Mouse (Mus musculus): ENCODE measurements around the gene Eif2ak3. TPM values are rescaled to one million over a fixed set of nuclear protein-coding genes. Genes with fewer than 3 reads are reported as not detected.

The Eif2ak3 gene
- 8.4 and 9.6 TPM in 2 replicates for polyA plus RNA-seq (2015; fragmentation: Nextera tagmentation; extraction: Ambion mirVana)

DNA sequence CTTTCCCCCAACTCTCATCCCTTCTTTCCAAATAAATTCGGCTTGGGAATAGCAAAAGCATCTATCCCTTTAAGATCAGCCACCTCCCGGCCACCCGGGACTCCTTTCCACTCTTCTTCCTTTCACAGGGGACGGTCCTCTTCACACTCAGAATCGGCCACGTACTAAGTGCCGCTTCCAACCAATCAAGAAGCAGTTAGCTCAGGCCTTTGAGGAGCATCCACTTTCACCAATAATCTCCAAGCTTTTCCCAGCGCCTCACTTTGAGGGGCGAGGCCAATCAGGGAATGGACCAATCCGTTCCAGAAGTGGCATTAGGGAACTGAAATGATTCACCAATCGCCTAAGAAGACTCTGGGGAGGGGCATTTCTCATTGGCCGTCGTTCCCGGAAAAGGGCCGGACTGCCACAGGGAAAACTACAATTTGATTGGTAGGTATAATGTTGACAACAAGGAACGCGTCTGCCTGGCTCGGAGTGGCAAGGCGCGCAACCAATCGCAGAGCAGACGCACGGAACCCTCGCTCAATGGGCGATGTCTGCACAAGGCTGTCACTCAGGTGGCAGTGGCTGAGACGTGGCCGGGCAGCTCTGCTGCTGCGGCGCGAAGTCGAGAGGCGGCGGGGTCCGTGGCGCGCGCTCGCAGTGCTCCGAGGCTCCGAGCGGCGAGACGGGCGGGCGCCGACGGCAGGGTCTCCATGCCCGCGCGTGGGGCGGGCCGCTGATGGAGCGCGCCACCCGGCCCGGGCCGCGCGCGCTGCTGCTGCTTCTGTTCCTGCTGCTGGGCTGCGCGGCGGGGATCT, at the start of gene Eif2ak3:
TSS of gene Eif2ak3 (plus strand) at position 514 of the 803 bp plus-strand sequence.
- Histone ChIP-seq H3K36me3 (ENCODE audit: control insufficient read depth, insufficient read depth) (no peaks in the 10 kb centered on the region), H3K27me3 (replicated peaks; ENCODE audit: control insufficient read depth, insufficient read depth, low read length) (no peaks in the 10 kb centered on the region), H3K9ac (ENCODE audit: low read depth, low read length) (peak within 1 kb of the TSS; percentile 85), H3K4me2 (replicated peaks; ENCODE audit: low read depth) (peak within 1 kb of the TSS; percentile 89), H3K4me3 (ENCODE audit: low read depth, low read length) (peak within 1 kb of the TSS; percentile 86), H3K9me3 (ENCODE audit: control insufficient read depth) (no peaks in the 10 kb centered on the region), H3K27ac (ENCODE audit: low read depth, low read length) (peak within 1 kb of the TSS; percentile 95), H3K4me1 (replicated peaks; ENCODE audit: control insufficient read depth, insufficient read depth, low read length) (peaks cover 14% of the 10 kb centered on the region; the same call in 1 of the 2 replicates)
- WGBS = under 1% methylated on average over 61 of the region's 63 CpGs
- peak; percentile 99 for ATAC-seq
- TF ChIP-seq CTCF (IDR thresholded peaks at IDR 0.05; ENCODE audit: low read depth) = no peak

DNA sequence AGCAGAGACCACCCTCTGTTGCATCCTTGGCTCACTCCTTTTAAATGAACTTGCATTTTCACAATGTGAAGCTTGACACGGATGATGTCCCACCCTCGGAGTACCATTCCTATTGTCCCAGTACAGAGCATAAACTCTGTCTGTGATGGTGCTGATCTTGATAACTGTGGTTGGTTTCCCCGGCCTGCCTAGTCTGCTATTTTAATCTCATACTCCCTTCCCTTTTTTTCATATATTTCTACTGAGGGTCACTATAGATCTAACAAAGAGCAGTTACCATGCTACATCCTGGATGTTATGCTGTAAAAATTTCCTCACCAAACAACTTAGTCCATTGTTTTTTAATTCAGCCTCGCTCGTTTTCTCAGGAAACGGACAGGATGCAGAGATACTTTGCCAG, 47.4 kb upstream of the Eif2ak3 start:
- H3K27ac ChIP-seq (ENCODE audit: low read depth, low read length) = no peak overlapping the region
- H3K27me3 ChIP-seq (replicated peaks; ENCODE audit: control insufficient read depth, insufficient read depth, low read length) = no peaks in the 10 kb centered on the region; the same call in 1 of the 2 replicates
- no peaks in the 10 kb centered on the region for H3K9me3 ChIP-seq (ENCODE audit: control insufficient read depth)
- H3K4me2 ChIP-seq (replicated peaks; ENCODE audit: low read depth) = no peak overlapping the region
- no peak for ATAC-seq
- H3K4me1 ChIP-seq (replicated peaks; ENCODE audit: control insufficient read depth, insufficient read depth, low read length) = 0 out of 2 replicates have a peak, but pooled peaks cover 4% of the 10 kb centered on the region
- no peak overlapping the region for H3K9ac ChIP-seq (ENCODE audit: low read depth, low read length)
- 74% methylated on average over 6 of the region's 6 CpGs for WGBS
- TF ChIP-seq CTCF (IDR thresholded peaks at IDR 0.05; ENCODE audit: low read depth) = no peak
- H3K4me3 ChIP-seq (ENCODE audit: low read depth, low read length) = no peak overlapping the region
- H3K36me3 ChIP-seq (ENCODE audit: control insufficient read depth, insufficient read depth) = no peaks in the 10 kb centered on the region

DNA sequence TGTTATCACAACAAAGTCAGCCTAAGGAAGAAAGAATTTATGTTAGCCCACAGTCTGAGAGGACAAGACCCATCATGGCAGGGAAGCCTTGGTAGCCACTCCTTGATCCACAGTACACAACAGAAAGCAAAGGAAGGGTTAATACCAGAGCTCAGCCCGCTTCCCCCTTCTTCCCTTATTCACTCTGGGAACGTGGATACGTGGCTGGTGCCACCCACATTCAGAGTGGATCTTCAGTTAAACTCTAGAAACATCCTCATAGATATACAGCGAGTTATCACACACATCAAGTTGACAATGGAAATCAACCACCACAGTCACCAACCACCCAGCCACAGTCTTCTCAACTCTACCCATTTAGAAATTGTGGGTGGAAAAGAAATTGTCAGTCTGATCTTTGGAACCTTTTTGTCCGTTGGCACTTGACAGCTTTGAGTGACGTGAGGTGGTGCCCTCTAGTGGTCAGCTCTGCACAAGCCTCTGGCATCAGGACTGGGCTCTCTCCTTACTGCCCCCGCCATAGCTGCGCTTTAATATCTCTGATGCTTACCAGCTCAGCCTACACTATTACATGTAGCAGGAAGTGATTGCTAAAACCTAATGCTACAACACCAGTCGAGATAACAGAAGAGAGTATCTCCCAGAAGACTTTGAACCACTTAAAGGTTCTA, 46.6 kb upstream of the Eif2ak3 start:
- peak; percentile 89 for TF ChIP-seq CTCF (IDR thresholded peaks at IDR 0.05; ENCODE audit: low read depth)
- ATAC-seq = peak; percentile 77
- WGBS = 17% methylated on average over 9 of the region's 9 CpGs
- Histone ChIP-seq H3K4me3 (ENCODE audit: low read depth, low read length) (no peak overlapping the region), H3K36me3 (ENCODE audit: control insufficient read depth, insufficient read depth) (no peaks in the 10 kb centered on the region), H3K27me3 (replicated peaks; ENCODE audit: control insufficient read depth, insufficient read depth, low read length) (no peaks in the 10 kb centered on the region; the same call in 1 of the 2 replicates), H3K4me2 (replicated peaks; ENCODE audit: low read depth) (0 out of 2 replicates have a peak overlapping the region, but pooled peaks have one; percentile 7), H3K4me1 (replicated peaks; ENCODE audit: control insufficient read depth, insufficient read depth, low read length) (0 out of 2 replicates have a peak, but pooled peaks cover 2% of the 10 kb centered on the region), H3K9ac (ENCODE audit: low read depth, low read length) (no peak overlapping the region), H3K9me3 (ENCODE audit: control insufficient read depth) (no peaks in the 10 kb centered on the region), H3K27ac (ENCODE audit: low read depth, low read length) (no peak overlapping the region)

DNA sequence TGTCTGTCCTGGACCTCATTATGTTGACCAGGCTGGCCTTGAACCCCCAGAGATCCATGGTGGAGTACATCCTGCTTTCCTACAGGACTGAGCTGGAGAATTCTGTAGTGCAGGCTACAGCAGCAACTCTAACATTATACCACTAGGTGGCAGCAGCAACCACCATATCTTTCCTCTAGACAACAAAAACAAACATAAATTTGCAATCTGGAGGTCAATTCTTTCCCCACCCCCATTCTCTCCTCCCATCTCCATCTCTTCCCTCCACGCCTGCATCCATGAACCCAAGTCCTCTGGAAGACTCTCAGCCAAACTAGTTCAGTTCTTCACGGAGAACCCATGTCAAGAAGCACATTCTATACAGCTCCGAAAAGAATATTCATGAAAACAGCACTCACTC, 39.7 kb upstream of the Eif2ak3 start:
- Histone ChIP-seq H3K36me3 (ENCODE audit: control insufficient read depth, insufficient read depth) (no peaks in the 10 kb centered on the region), H3K4me1 (replicated peaks; ENCODE audit: control insufficient read depth, insufficient read depth, low read length) (no peaks in the 10 kb centered on the region), H3K9ac (ENCODE audit: low read depth, low read length) (no peak overlapping the region), H3K27ac (ENCODE audit: low read depth, low read length) (no peak overlapping the region), H3K9me3 (ENCODE audit: control insufficient read depth) (no peaks in the 10 kb centered on the region), H3K4me3 (ENCODE audit: low read depth, low read length) (no peak overlapping the region), H3K27me3 (replicated peaks; ENCODE audit: control insufficient read depth, insufficient read depth, low read length) (no peaks in the 10 kb centered on the region; the same call in 1 of the 2 replicates), H3K4me2 (replicated peaks; ENCODE audit: low read depth) (peak overlapping the region; percentile 51)
- TF ChIP-seq CTCF (IDR thresholded peaks at IDR 0.05; ENCODE audit: low read depth) = peak; percentile 82
- 29% methylated on average over 3 of the region's 3 CpGs for WGBS
- ATAC-seq = 0 out of 2 replicates have a peak, but pooled peaks have one; percentile 20

DNA sequence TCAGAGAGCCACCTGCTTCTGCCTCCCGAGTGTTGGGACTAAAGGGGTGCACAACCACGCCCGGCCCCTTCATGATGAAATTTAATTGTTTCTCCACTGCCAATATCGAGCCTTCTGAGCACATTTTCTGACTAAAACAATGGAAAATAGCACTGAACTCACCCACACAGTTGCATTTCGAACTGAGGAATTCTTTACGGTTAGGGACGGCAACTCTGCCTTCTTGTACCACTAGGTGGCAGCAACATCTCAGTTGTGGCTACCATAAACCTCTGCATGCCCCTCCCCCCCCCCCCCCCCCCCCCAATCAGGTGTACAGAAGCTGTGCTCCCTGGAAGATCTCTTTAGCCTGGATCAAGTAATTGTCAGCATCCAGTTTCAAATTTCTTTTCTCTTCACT, 39.0 kb upstream of the Eif2ak3 start:
- Histone ChIP-seq H3K9ac (ENCODE audit: low read depth, low read length) (no peak overlapping the region), H3K4me3 (ENCODE audit: low read depth, low read length) (0 out of 2 replicates have a peak overlapping the region, but pooled peaks have one; percentile 2), H3K4me2 (replicated peaks; ENCODE audit: low read depth) (peak overlapping the region; percentile 51), H3K27ac (ENCODE audit: low read depth, low read length) (no peak overlapping the region), H3K27me3 (replicated peaks; ENCODE audit: control insufficient read depth, insufficient read depth, low read length) (no peaks in the 10 kb centered on the region; the same call in 1 of the 2 replicates), H3K4me1 (replicated peaks; ENCODE audit: control insufficient read depth, insufficient read depth, low read length) (no peaks in the 10 kb centered on the region), H3K9me3 (ENCODE audit: control insufficient read depth) (no peaks in the 10 kb centered on the region), H3K36me3 (ENCODE audit: control insufficient read depth, insufficient read depth) (no peaks in the 10 kb centered on the region)
- TF ChIP-seq CTCF (IDR thresholded peaks at IDR 0.05; ENCODE audit: low read depth) = peak; percentile 71
- peak; percentile 59 for ATAC-seq
- 14% methylated on average over 7 of the region's 7 CpGs for WGBS

Data from intestine, postnatal 0 days (tissue).